Mouse (Mus musculus): ENCODE results near the gene Vezf1. TPM values are rescaled to one million over a fixed set of nuclear protein-coding genes. Genes with fewer than 3 reads are reported as not detected.

The Vezf1 gene
- polyA plus RNA-seq, 1 experiment = 0.38 TPM

DNA sequence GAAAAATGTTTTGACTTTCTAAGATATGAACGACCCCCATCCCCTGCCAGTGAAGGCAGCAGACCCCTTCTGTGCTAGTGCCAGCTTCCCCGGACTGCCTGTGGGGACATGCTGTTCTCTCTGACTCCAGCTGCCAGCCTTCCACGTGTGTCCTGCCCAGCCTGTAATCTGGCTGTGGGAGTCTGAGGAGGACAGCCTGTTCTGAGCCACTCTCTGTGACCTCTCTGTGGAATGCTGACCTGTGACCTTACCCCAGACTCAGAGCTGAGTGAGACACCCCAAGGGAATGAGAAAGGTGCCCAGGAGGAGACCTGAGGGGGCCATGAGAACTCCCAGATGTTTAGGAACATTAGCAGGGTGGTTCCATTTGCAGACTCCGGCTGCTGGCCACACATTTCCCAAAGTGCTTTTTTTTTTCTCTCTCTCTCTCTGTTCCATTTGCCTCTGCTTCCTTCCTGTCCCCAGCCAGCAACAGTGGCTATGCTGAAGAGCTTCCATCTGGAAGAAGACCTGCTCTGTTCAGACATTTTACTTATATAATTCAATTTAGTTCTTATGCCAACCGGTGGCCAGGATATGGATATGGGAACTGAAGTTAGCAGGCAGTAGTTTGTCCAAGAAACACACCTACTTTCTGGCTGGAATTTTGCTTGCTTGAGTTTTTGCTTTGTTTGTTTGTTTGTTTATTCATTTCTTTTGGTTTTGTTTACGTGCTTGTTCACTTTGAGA is 45.6 kb downstream of the Vezf1 start:
- Histone ChIP-seq H3K36me3 (ENCODE audit: control insufficient read depth) (no peaks in the 10 kb centered on the region), H3K9me3 (ENCODE audit: control insufficient read depth, low read length) (no peaks in the 10 kb centered on the region), H3K4me3 (replicated peaks) (no peak overlapping the region), H3K4me1 (ENCODE audit: control insufficient read depth) (no peaks in the 10 kb centered on the region), H3K27me3 (ENCODE audit: control insufficient read depth) (peaks cover 6% of the 10 kb centered on the region; the same call in 1 of the 2 replicates)
- TF ChIP-seq TAL1 (IDR thresholded peaks at IDR 0.05; ENCODE audit: low read length) (no peak), GATA1 (IDR thresholded peaks at IDR 0.05; ENCODE audit: low read length) (no peak)

GRCm38 (mm10) chr11:88114871-88115301 is 46.8 kb downstream of the Vezf1 start:
- no peak overlapping the region for H3K4me3 ChIP-seq (replicated peaks)
- H3K4me1 ChIP-seq (ENCODE audit: control insufficient read depth) = no peaks in the 10 kb centered on the region
- no peaks in the 10 kb centered on the region for H3K9me3 ChIP-seq (ENCODE audit: control insufficient read depth, low read length)
- no peaks in the 10 kb centered on the region for H3K36me3 ChIP-seq (ENCODE audit: control insufficient read depth)
- peaks cover 12% of the 10 kb centered on the region; the same call in 1 of the 2 replicates for H3K27me3 ChIP-seq (ENCODE audit: control insufficient read depth)
- TF ChIP-seq TAL1 (IDR thresholded peaks at IDR 0.05; ENCODE audit: low read length) = no peak

GRCm38 (mm10) chr11:88116568-88116967 is 48.5 kb downstream of the Vezf1 start:
- no peak for TF ChIP-seq TAL1 (IDR thresholded peaks at IDR 0.05; ENCODE audit: low read length)
- TF ChIP-seq GATA1 (IDR thresholded peaks at IDR 0.05; ENCODE audit: low read length) = no peak
- no peaks in the 10 kb centered on the region for H3K4me1 ChIP-seq (ENCODE audit: control insufficient read depth)
- H3K36me3 ChIP-seq (ENCODE audit: control insufficient read depth) = no peaks in the 10 kb centered on the region
- H3K27me3 ChIP-seq (ENCODE audit: control insufficient read depth) = peaks cover 12% of the 10 kb centered on the region; the same call in 1 of the 2 replicates
- no peak overlapping the region for H3K4me3 ChIP-seq (replicated peaks)
- no peaks in the 10 kb centered on the region for H3K9me3 ChIP-seq (ENCODE audit: control insufficient read depth, low read length)

DNA sequence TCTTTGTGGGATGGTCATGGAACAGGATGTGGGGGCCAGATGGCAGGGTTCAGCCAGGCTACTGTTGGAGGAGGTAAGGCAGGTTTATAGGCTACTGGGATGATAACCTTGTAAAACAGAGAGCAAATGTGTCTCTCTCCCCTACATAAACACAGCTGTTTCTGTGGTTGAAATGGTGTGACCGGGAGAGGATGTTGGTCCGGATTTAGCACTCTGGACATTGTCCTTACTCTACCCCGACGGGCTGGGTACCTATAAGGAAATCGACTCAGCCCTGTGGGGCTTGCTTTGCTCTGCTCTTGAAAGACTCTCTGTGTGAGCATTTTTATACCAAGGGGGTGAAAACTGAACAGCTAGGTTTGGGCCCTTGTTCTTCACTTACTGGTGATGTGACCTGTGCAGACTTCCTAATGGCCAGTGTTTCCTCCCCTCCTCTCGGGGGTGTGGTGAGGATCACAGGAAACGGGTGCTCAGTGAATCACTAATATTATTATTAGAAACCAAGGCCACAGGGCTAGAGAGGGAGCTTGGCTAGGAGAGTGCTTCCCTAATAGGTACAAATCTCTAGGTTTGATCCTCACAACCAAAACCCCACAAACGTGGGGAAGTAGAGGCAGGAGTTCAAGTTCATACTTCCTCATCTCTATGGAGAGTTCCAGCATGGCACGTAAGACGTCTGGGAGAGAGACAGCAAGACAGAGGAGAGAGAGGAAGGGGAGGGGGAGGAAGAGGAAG is 49.4 kb downstream of the Vezf1 start:
- Histone ChIP-seq H3K4me3 (replicated peaks) (no peak overlapping the region), H3K36me3 (ENCODE audit: control insufficient read depth) (no peaks in the 10 kb centered on the region), H3K27me3 (ENCODE audit: control insufficient read depth) (peaks cover 12% of the 10 kb centered on the region; the same call in 1 of the 2 replicates), H3K4me1 (ENCODE audit: control insufficient read depth) (no peaks in the 10 kb centered on the region), H3K9me3 (ENCODE audit: control insufficient read depth, low read length) (no peaks in the 10 kb centered on the region)
- TF ChIP-seq TAL1 (IDR thresholded peaks at IDR 0.05; ENCODE audit: low read length) (no peak), GATA1 (IDR thresholded peaks at IDR 0.05; ENCODE audit: low read length) (no peak)

DNA sequence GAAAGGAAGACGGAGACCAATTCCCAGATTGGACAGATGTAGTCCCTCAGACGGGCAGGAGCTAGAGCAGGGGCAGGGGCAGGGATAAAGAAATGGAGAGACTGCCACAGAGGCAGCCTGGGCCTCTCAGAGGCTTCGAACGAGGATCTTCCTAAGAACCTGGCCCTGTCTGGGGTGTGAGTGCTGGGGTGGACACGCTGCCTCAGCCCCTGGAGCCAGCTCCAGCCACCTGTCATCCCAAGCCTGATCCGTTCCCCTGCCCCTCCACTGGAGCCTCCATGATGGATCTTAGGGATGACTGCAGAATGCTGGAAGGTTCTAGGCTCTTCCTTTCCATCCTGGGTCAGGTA is 50.0 kb downstream of the Vezf1 start:
- Histone ChIP-seq H3K36me3 (ENCODE audit: control insufficient read depth) (no peaks in the 10 kb centered on the region), H3K4me1 (ENCODE audit: control insufficient read depth) (no peaks in the 10 kb centered on the region), H3K27me3 (ENCODE audit: control insufficient read depth) (peaks cover 12% of the 10 kb centered on the region; the same call in 1 of the 2 replicates), H3K4me3 (replicated peaks) (no peak overlapping the region), H3K9me3 (ENCODE audit: control insufficient read depth, low read length) (no peaks in the 10 kb centered on the region)
- no peak for TF ChIP-seq GATA1 (IDR thresholded peaks at IDR 0.05; ENCODE audit: low read length)
- TF ChIP-seq TAL1 (IDR thresholded peaks at IDR 0.05; ENCODE audit: low read length) = no peak

GRCm38 (mm10) chr11:88118817-88119642 is 51.0 kb downstream of the Vezf1 start:
- no peak overlapping the region for H3K4me3 ChIP-seq (replicated peaks)
- H3K4me1 ChIP-seq (ENCODE audit: control insufficient read depth) = no peaks in the 10 kb centered on the region
- H3K36me3 ChIP-seq (ENCODE audit: control insufficient read depth) = no peaks in the 10 kb centered on the region
- TF ChIP-seq GATA1 (IDR thresholded peaks at IDR 0.05; ENCODE audit: low read length) (no peak), TAL1 (IDR thresholded peaks at IDR 0.05; ENCODE audit: low read length) (no peak)
- H3K9me3 ChIP-seq (ENCODE audit: control insufficient read depth, low read length) = no peaks in the 10 kb centered on the region
- peaks cover 12% of the 10 kb centered on the region; the same call in 1 of the 2 replicates for H3K27me3 ChIP-seq (ENCODE audit: control insufficient read depth)

- H3K27me3 ChIP-seq (ENCODE audit: control insufficient read depth) = peaks cover 7% of the 10 kb centered on the region; the same call in 1 of the 2 replicates
- no peaks in the 10 kb centered on the region for H3K36me3 ChIP-seq (ENCODE audit: control insufficient read depth)
- no peaks in the 10 kb centered on the region for H3K4me1 ChIP-seq (ENCODE audit: control insufficient read depth)
Observed at GRCm38 (mm10) chr11:88122545-88122944, 54.5 kb downstream of the Vezf1 start.

DNA sequence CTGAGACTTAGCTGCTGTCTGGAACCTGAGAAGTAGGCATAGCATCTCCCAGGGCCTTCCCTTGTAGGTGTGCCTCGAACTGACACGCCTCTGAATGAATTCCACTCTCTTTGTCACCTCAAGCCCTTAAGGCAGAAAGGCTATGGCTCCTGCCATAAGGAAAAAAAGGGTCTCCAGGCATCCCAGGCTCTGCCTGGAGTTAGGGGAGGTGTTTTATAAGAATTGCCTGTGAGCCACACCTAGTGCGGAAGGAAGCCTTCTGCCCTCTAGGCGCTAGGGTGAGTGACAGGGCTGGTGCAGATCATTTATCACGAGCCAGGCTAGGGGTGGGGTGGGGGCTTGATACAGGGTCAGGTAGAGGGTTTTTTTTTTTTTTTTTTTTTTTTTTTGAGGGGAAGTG is 54.9 kb downstream of the Vezf1 start:
- Histone ChIP-seq H3K4me3 (replicated peaks) (no peak overlapping the region), H3K4me1 (ENCODE audit: control insufficient read depth) (no peaks in the 10 kb centered on the region), H3K36me3 (ENCODE audit: control insufficient read depth) (no peaks in the 10 kb centered on the region), H3K9me3 (ENCODE audit: control insufficient read depth, low read length) (no peaks in the 10 kb centered on the region), H3K27me3 (ENCODE audit: control insufficient read depth) (peaks cover 7% of the 10 kb centered on the region; the same call in 1 of the 2 replicates)
- TF ChIP-seq GATA1 (IDR thresholded peaks at IDR 0.05; ENCODE audit: low read length) = no peak

More at GRCm38 (mm10) chr11:88122545-88122944, 54.5 kb downstream of the Vezf1 start:
- no peak for TF ChIP-seq TAL1 (IDR thresholded peaks at IDR 0.05; ENCODE audit: low read length)
- TF ChIP-seq GATA1 (IDR thresholded peaks at IDR 0.05; ENCODE audit: low read length) = no peak
- H3K9me3 ChIP-seq (ENCODE audit: control insufficient read depth, low read length) = no peaks in the 10 kb centered on the region
- no peak overlapping the region for H3K4me3 ChIP-seq (replicated peaks)

DNA sequence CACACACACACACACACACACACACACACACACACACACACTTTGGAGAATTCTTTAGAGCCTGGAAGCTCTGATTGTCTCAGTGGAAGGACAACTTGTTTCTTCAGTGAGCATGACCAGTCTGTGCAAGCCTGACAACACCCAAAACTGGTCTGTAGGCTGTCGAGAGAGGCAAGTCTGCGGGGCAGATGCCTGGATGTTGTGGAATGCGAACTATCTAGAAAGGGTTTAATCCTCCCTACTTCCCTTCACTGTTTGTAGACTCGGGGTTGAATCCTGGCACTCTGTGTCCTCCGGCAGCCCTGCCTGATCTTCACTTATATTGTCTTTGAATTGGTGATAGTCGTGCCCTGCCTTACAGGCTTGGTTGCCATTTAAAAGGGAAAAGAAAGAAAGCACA is 55.7 kb downstream of the Vezf1 start:
- Histone ChIP-seq H3K27me3 (ENCODE audit: control insufficient read depth) (peaks cover 5% of the 10 kb centered on the region; the same call in 1 of the 2 replicates), H3K9me3 (ENCODE audit: control insufficient read depth, low read length) (no peaks in the 10 kb centered on the region), H3K4me3 (replicated peaks) (no peak overlapping the region), H3K36me3 (ENCODE audit: control insufficient read depth) (no peaks in the 10 kb centered on the region), H3K4me1 (ENCODE audit: control insufficient read depth) (no peaks in the 10 kb centered on the region)
- no peak for TF ChIP-seq GATA1 (IDR thresholded peaks at IDR 0.05; ENCODE audit: low read length)
- TF ChIP-seq TAL1 (IDR thresholded peaks at IDR 0.05; ENCODE audit: low read length) = no peak
